Mouse (Mus musculus): ENCODE measurements at regions not wholly inside any gene's neighbourhood (a gene's known extent, or its start where the extent isn't known, plus 50 kb on each side); places are given as distances from the start of the nearest gene placed in this dataset.

DNA sequence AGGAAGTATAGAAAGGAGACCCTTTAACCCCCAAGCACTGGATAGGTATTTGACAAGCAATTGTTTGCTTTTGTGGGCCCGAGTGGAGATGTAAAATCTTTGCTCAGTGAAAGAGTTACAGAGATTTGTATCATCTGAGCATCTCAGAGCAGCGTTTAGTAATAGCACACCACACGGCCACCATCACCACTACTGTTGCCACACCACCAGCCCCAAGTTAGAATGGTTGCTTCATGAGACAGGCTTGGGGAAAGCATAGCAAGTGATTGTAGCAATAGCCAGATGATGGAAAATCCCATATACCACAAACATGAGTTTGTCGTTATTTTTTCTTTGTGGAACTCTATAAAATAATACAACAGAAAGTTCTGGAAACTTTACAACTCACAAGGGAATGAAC, 179.6 kb upstream of the Gm10295 start:
- TF ChIP-seq CTCF (IDR thresholded peaks at IDR 0.05) (no peak), EP300 (IDR thresholded peaks at IDR 0.05) (no peak)

All from lung, postnatal 0 days (tissue).